Mouse (Mus musculus) lung, postnatal 0 days (tissue): ENCODE measurements at regions not wholly inside any gene's neighbourhood (a gene's known extent, or its start where the extent isn't known, plus 50 kb on each side); places are given as distances from the start of the nearest gene placed in this dataset.

Experiments used
- CTCF ChIP-seq: IDR thresholded peaks from 2 replicates; pipeline ENCODE4 v1.5.1; 2016; ENCODE audit warnings: antibody characterized with exemption, mild to moderate bottlenecking
- EP300 ChIP-seq: IDR thresholded peaks from 2 replicates; pipeline ENCODE4 v1.6.1; 2016; ENCODE audit warnings: antibody characterized with exemption, mild to moderate bottlenecking, control low read depth

- no peak; the same call in 1 of the 2 replicates for TF ChIP-seq CTCF
- no peak for TF ChIP-seq EP300
These were observed 168.2 kb upstream of the Itga4 start for GRCm38 (mm10) chr2:79086857-79087578.
